Mouse (Mus musculus): ENCODE results near the gene Sod1. TPM values are rescaled to one million over a fixed set of nuclear protein-coding genes. Genes with fewer than 3 reads are reported as not detected.
"Not testable (repeated sequence)": the region's sequence is repeated elsewhere in the genome, so short reads cannot be mapped to it uniquely, and the experiment has no call there.

Sod1 gene
- total RNA-seq, 2 experiments from 2014 or later: 695 to 806 TPM

- not testable (repeated sequence) for ATAC-seq (ENCODE audit: poor library complexity, severe bottlenecking)
Observed at GRCm38 (mm10) chr16:90251256-90251655, 30.7 kb downstream of the Sod1 start.

- ATAC-seq (ENCODE audit: poor library complexity, severe bottlenecking): no peak
Observed at GRCm38 (mm10) chr16:90252521-90252920, 32.0 kb downstream of the Sod1 start.

GRCm38 (mm10) chr16:90258950-90259349 is 38.4 kb downstream of the Sod1 start:
- ATAC-seq (ENCODE audit: poor library complexity, severe bottlenecking): peak; percentile 54

GRCm38 (mm10) chr16:90259623-90260022 is 39.1 kb downstream of the Sod1 start:
- no peak for ATAC-seq (ENCODE audit: poor library complexity, severe bottlenecking)

GRCm38 (mm10) chr16:90260097-90260496 is 39.5 kb downstream of the Sod1 start:
- ATAC-seq (ENCODE audit: poor library complexity, severe bottlenecking): no peak

- ATAC-seq (ENCODE audit: poor library complexity, severe bottlenecking): no peak
Observed at GRCm38 (mm10) chr16:90261791-90262190, 41.2 kb downstream of the Sod1 start.

GRCm38 (mm10) chr16:90264021-90264420 is 43.5 kb downstream of the Sod1 start:
- no peak for ATAC-seq (ENCODE audit: poor library complexity, severe bottlenecking)

- ATAC-seq (ENCODE audit: poor library complexity, severe bottlenecking): no peak
Observed at GRCm38 (mm10) chr16:90265106-90265505, 44.6 kb downstream of the Sod1 start.

- ATAC-seq (ENCODE audit: poor library complexity, severe bottlenecking): no peak
Observed at GRCm38 (mm10) chr16:90266581-90266980, 46.0 kb downstream of the Sod1 start.

GRCm38 (mm10) chr16:90275521-90275920 is 55.0 kb downstream of the Sod1 start:
- no peak for ATAC-seq (ENCODE audit: poor library complexity, severe bottlenecking)

Other genes with a start within 250 kb of the Sod1 start
- 61.3 and 80.9 TPM in 2 replicates for gene Tiam1, start 77.0 kb upstream of the Sod1 start, total RNA-seq (2015)
- gene Tiam1, start 77.0 kb upstream of the Sod1 start, total RNA-seq (2017): 60.0 and 74.7 TPM in 2 replicates
- 51.5 and 58.4 TPM in 2 replicates for gene Scaf4, start 63.7 kb downstream of the Sod1 start, total RNA-seq (2015)
- gene Scaf4, start 63.7 kb downstream of the Sod1 start, total RNA-seq (2017): 19.2 and 29.1 TPM in 2 replicates
- not detected in 2 replicates for gene Hunk, start 165.3 kb downstream of the Sod1 start, total RNA-seq (2015)
- 0.04 TPM in 1 of 2 replicates, not detected in the other for gene Hunk, start 165.3 kb downstream of the Sod1 start, total RNA-seq (2017)